Mouse (Mus musculus) neural tube, embryonic 14.5 days (tissue): ENCODE measurements around the gene Rab22a. TPM values are rescaled to one million over a fixed set of nuclear protein-coding genes. Genes with fewer than 3 reads are reported as not detected.
A peak's percentile ranks its signal among the peaks of the same experiment; 100 is the strongest.

ENCODE experiments used
- ATAC-seq: fragments of 200-750 bp; cut with Nextera tagmentation; 2 replicates; pipeline ENCODE4 v1.8.0; 2017; ENCODE audit warnings: low read depth, mild to moderate bottlenecking, moderate TSS enrichment, moderate library complexity
- H3K27ac ChIP-seq: fragments of 300-500 bp; sonication (generic); 2 replicates; pipeline ENCODE4 v1.5.1; 2014; ENCODE audit warnings: low read depth, mild to moderate bottlenecking, control low read depth, low read length, moderate library complexity, mixed read lengths
- H3K27me3 ChIP-seq: fragments of 300-500 bp; sonication (generic); 2 replicates; pipeline ENCODE4 v1.6.1; 2014; ENCODE audit warnings: low read length; ENCODE audit not compliant: control insufficient read depth, insufficient read depth
- H3K36me3 ChIP-seq: fragments of 300-500 bp; sonication (generic); 2 replicates; pipeline ENCODE4 v1.6.1; 2014; ENCODE audit warnings: low read length, mixed read lengths; ENCODE audit not compliant: control insufficient read depth, insufficient read depth
- H3K4me1 ChIP-seq: fragments of 300-500 bp; sonication (generic); 2 replicates; pipeline ENCODE4 v1.6.1; 2014; ENCODE audit warnings: low read length; ENCODE audit not compliant: control insufficient read depth, insufficient read depth
- H3K4me2 ChIP-seq: fragments of 300-500 bp; sonication (generic); 2 replicates; pipeline ENCODE4 v1.6.1; 2014; ENCODE audit warnings: mild to moderate bottlenecking, low read depth, low read length, control low read depth
- H3K4me3 ChIP-seq: fragments of 300-500 bp; sonication (generic); 2 replicates; pipeline ENCODE4 v1.5.1; 2014; ENCODE audit warnings: low read depth, low read length, control low read depth, mixed read lengths
- H3K9ac ChIP-seq: fragments of 300-500 bp; sonication (generic); replicated peaks from 2 replicates; pipeline ENCODE4 v1.6.1; 2014; ENCODE audit warnings: low read depth, mild to moderate bottlenecking, control low read depth, low read length, mixed read lengths
- H3K9me3 ChIP-seq: fragments of 300-500 bp; sonication (generic); 2 replicates; pipeline ENCODE4 v1.6.1; 2016; ENCODE audit warnings: low read length; ENCODE audit not compliant: control insufficient read depth
- WGBS: fragments of 180-500 bp; shearing (Covaris S2); extraction: QIAGEN DNeasy Blood & Tissue Kit; methylation state at CpG from one replicate; pipeline ENCODE4 v1.1.7; 2014; 5-methylcytosine and 5-hydroxymethylcytosine counted together
- polyA plus RNA-seq: library from polyadenylated mRNA; unstranded; fragments of >200 nt; fragmentation: Nextera tagmentation; extraction: Ambion mirVana; gene quantifications from 2 replicates; pipeline ENCODE4 v1.2.1, GENCODE M21; 2014

Rab22a gene
- polyA plus RNA-seq, 1 experiment from 2014 or later: 35.5 TPM

- Histone ChIP-seq H3K4me1 (no peaks in the 10 kb centered on the region), H3K4me2 (no peak overlapping the region), H3K9ac (no peak overlapping the region), H3K27me3 (no peaks in the 10 kb centered on the region), H3K36me3 (no peaks in the 10 kb centered on the region), H3K9me3 (no peaks in the 10 kb centered on the region), H3K4me3 (no peak overlapping the region), H3K27ac (no peak overlapping the region)
- no peak for ATAC-seq
- WGBS: 43% methylated on average over 10 of the region's 10 CpGs
Measured at GRCm38 (mm10) chr2:173682773-173683172, 23.2 kb downstream of the Rab22a start.

GRCm38 (mm10) chr2:173685781-173686361, 26.3 kb downstream of the Rab22a start:
- Histone ChIP-seq H3K36me3 (no peaks in the 10 kb centered on the region), H3K4me1 (no peaks in the 10 kb centered on the region), H3K4me3 (no peak overlapping the region), H3K9ac (no peak overlapping the region), H3K27ac (no peak overlapping the region), H3K4me2 (no peak overlapping the region), H3K9me3 (no peaks in the 10 kb centered on the region), H3K27me3 (no peaks in the 10 kb centered on the region)
- 93% methylated on average over 3 of the region's 3 CpGs for WGBS
- ATAC-seq: no peak

- Histone ChIP-seq H3K27me3 (no peaks in the 10 kb centered on the region), H3K27ac (no peak overlapping the region), H3K9me3 (no peaks in the 10 kb centered on the region), H3K36me3 (no peaks in the 10 kb centered on the region), H3K4me2 (no peak overlapping the region), H3K9ac (no peak overlapping the region), H3K4me1 (no peaks in the 10 kb centered on the region), H3K4me3 (no peak overlapping the region)
- no peak for ATAC-seq
- WGBS: 80% methylated on average over 5 of the region's 5 CpGs
Measured at GRCm38 (mm10) chr2:173687363-173687762, 27.8 kb downstream of the Rab22a start.

GRCm38 (mm10) chr2:173689835-173690234, 30.3 kb downstream of the Rab22a start:
- H3K4me1 ChIP-seq: no peaks in the 10 kb centered on the region
- no peak overlapping the region for H3K4me3 ChIP-seq
- H3K27me3 ChIP-seq: no peaks in the 10 kb centered on the region
- H3K4me2 ChIP-seq: no peak overlapping the region
- ATAC-seq: no peak
- H3K9ac ChIP-seq: no peak overlapping the region
- H3K9me3 ChIP-seq: no peaks in the 10 kb centered on the region
- no peaks in the 10 kb centered on the region for H3K36me3 ChIP-seq
- H3K27ac ChIP-seq: no peak overlapping the region

GRCm38 (mm10) chr2:173691748-173692147, 32.2 kb downstream of the Rab22a start:
- Histone ChIP-seq H3K9me3 (no peaks in the 10 kb centered on the region), H3K27me3 (no peaks in the 10 kb centered on the region), H3K27ac (no peak overlapping the region), H3K4me3 (no peak overlapping the region), H3K4me1 (no peaks in the 10 kb centered on the region), H3K9ac (no peak overlapping the region), H3K36me3 (no peaks in the 10 kb centered on the region), H3K4me2 (no peak overlapping the region)
- no peak for ATAC-seq
- 87% methylated on average over 6 of the region's 6 CpGs for WGBS

- 86% methylated on average over 2 of the region's 2 CpGs for WGBS
- H3K4me1 ChIP-seq: no peaks in the 10 kb centered on the region
- no peak overlapping the region for H3K4me3 ChIP-seq
- no peaks in the 10 kb centered on the region for H3K36me3 ChIP-seq
- ATAC-seq: no peak
- no peak overlapping the region for H3K9ac ChIP-seq
- H3K9me3 ChIP-seq: no peaks in the 10 kb centered on the region
- H3K27ac ChIP-seq: no peak overlapping the region
- no peak overlapping the region for H3K4me2 ChIP-seq
- H3K27me3 ChIP-seq: no peaks in the 10 kb centered on the region
Measured at GRCm38 (mm10) chr2:173692693-173693092, 33.1 kb downstream of the Rab22a start.

GRCm38 (mm10) chr2:173698850-173699249, 39.3 kb downstream of the Rab22a start:
- H3K9me3 ChIP-seq: no peaks in the 10 kb centered on the region
- H3K36me3 ChIP-seq: no peaks in the 10 kb centered on the region; the same call in 1 of the 2 replicates
- H3K4me2 ChIP-seq: no peak overlapping the region
- 93% methylated on average over 3 of the region's 3 CpGs for WGBS
- no peaks in the 10 kb centered on the region for H3K27me3 ChIP-seq
- no peak overlapping the region for H3K9ac ChIP-seq
- no peak overlapping the region for H3K4me3 ChIP-seq
- peaks cover 6% of the 10 kb centered on the region for H3K4me1 ChIP-seq
- no peak for ATAC-seq
- H3K27ac ChIP-seq: no peak overlapping the region

GRCm38 (mm10) chr2:173702096-173702866, 42.7 kb downstream of the Rab22a start:
- Histone ChIP-seq H3K27me3 (no peaks in the 10 kb centered on the region), H3K4me1 (peaks cover 6% of the 10 kb centered on the region), H3K4me2 (no peak overlapping the region), H3K9ac (no peak overlapping the region), H3K4me3 (no peak overlapping the region), H3K9me3 (no peaks in the 10 kb centered on the region), H3K36me3 (no peaks in the 10 kb centered on the region; the same call in 1 of the 2 replicates), H3K27ac (peak overlapping the region; percentile 31; the same call in 1 of the 2 replicates)
- 62% methylated on average over 16 of the region's 16 CpGs for WGBS
- peak; percentile 36; the same call in 1 of the 2 replicates for ATAC-seq

GRCm38 (mm10) chr2:173702867-173703237, 43.3 kb downstream of the Rab22a start:
- no peak overlapping the region for H3K4me2 ChIP-seq
- no peak overlapping the region for H3K4me3 ChIP-seq
- H3K4me1 ChIP-seq: peaks cover 6% of the 10 kb centered on the region
- ATAC-seq: no peak
- H3K36me3 ChIP-seq: no peaks in the 10 kb centered on the region; the same call in 1 of the 2 replicates
- no peak overlapping the region for H3K9ac ChIP-seq
- 86% methylated on average over 12 of the region's 12 CpGs for WGBS
- no peaks in the 10 kb centered on the region for H3K9me3 ChIP-seq
- no peak overlapping the region for H3K27ac ChIP-seq
- no peaks in the 10 kb centered on the region for H3K27me3 ChIP-seq
